Mouse (Mus musculus): ENCODE results near the gene Pkp4.
"Not testable (repeated sequence)": the region's sequence is repeated elsewhere in the genome, so short reads cannot be mapped to it uniquely, and the experiment has no call there.

Pkp4 gene

GRCm38 (mm10) chr2:59383231-59383630 is 222.6 kb downstream of the Pkp4 start:
- DNase-seq (ENCODE audit: low spot score in 2 of 2): no peak

GRCm38 (mm10) chr2:59383852-59384776 is 223.5 kb downstream of the Pkp4 start:
- DNase-seq (ENCODE audit: low spot score in 2 of 2): peak in 1 of 2 experiments; percentile 13

DNA sequence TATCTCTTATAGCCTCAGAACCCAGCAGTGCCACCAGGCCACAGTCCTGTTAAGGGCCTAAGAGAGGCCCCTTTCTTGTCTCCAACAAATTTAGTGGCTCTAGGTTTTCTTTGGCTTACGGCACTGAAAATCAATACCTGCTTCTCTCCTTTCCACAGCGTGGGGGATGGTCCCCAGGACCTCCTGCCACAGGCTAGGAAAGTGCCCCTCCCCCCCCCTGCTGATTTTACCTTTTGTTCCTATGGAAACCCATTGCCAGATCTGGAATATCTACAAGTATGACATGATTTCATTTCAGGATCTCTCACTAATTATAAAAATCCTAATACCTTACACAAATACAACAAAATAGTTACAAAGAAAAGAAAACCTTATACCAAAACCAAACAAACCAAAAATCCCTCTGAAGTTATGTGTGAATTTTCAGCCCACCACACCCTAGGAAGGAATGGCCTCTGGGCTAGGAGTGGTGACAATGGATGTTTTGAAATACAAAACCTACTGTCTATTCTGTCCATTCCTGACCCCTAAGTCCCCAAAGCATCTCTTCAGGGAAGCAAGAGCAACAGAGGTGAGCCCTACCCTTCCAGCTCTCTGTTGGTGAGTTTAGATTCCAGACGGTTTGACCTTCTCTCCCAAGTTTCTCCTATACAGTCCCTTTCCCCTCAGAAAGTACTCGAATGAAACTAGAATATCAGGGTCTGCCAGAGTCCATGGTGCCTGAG is 224.7 kb downstream of the Pkp4 start:
- DNase-seq (ENCODE audit: low spot score in 2 of 2): no peak

DNA sequence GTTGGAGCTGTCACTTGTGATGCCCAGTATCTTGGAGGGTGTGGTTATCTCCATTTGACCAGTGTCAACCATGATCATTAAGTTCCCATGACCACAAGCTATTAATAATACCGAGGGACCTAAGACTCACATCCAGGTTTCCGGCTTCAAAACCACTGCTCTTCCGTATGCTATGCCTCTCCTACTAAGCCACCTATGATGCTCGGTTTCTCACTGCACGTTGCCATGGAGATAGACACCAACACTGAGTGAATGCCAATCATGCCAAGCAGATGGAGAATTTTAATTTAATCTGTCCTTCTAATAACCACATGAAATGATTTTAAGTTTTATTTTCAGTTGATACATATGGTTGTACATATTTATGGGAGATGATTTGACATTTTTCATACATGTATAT is 229.3 kb downstream of the Pkp4 start:
- no peak for DNase-seq (ENCODE audit: low spot score in 2 of 2)

DNA sequence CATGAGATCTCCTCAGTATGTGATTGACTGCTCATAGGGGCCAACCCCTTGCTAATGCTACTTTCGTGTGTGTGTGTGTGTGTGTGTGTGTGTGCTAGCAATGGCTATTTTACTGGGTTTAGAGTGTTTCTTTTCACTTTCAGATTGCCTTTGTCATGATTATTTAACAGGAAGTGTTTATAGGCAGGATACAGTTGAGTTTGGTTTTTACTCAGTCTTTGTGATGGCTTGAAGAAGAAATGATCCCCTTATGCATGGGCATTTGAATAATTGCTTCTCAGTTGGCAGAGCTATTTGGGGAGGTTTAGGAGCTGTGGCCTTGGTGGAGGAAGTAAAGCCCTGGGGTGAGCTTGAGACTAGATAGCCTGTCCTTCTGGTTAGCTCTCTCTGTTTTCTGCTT is 232.5 kb downstream of the Pkp4 start:
- no peak for DNase-seq (ENCODE audit: low spot score in 2 of 2)

GRCm38 (mm10) chr2:59394651-59395050 is 234.0 kb downstream of the Pkp4 start:
- no peak for DNase-seq (ENCODE audit: low spot score in 2 of 2)

- not testable (repeated sequence) for DNase-seq (ENCODE audit: low spot score in 2 of 2)
These were observed 234.6 kb downstream of the Pkp4 start for GRCm38 (mm10) chr2:59395160-59395650.

- DNase-seq (ENCODE audit: low spot score in 2 of 2): no peak
These were observed 235.9 kb downstream of the Pkp4 start for GRCm38 (mm10) chr2:59396555-59396954.

DNA sequence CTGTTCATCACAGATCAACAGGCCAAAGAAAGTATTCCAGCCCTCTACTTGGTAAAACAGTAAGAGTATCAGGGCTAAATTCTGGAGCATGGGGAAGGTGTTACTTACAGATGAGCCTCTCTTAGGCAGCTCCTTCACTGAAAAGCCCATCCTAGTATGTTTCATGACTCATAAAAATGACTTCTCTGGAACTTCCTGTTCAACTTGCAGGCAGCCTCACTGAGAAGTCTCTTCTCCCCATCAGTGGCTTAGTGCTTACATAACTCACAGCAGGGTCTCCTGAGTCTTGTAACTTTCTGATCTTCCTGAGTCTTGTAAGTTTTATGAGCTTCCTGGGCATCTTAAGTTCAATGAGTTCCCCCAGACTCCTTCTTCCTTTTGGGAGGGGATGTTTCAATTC is 236.9 kb downstream of the Pkp4 start:
- DNase-seq (ENCODE audit: low spot score in 2 of 2): no peak

GRCm38 (mm10) chr2:59400901-59401378 is 240.3 kb downstream of the Pkp4 start:
- DNase-seq (ENCODE audit: low spot score in 2 of 2): no peak

- no peak for DNase-seq (ENCODE audit: low spot score in 2 of 2)
These were observed 241.3 kb downstream of the Pkp4 start for GRCm38 (mm10) chr2:59401841-59402461.

DNA sequence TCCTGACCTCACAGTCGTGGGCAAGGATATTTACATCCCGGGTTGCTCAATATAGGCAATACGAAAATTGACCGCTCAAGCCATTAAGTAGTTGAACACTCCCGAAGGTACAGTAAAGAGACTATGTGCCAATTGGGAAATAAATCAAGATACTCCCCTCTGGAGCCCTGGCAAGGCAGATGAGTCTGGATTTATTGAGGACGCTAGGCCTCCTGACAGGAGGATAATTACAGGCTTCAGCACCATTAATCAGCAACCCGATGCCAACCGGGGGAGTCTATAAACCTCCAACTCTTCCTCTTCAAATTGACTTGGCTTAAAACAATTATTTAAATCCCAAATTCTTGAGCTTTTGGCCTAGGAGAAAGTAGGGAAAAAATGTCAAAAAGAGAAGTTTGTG is 243.4 kb downstream of the Pkp4 start:
- DNase-seq (ENCODE audit: low spot score in 2 of 2): no peak

All from frontal cortex, postnatal 36 days (tissue).